Mouse (Mus musculus): ENCODE measurements around the gene Dhx9.
A peak's percentile ranks its signal among the peaks of the same experiment; 100 is the strongest.
"Not testable (repeated sequence)": the region's sequence is repeated elsewhere in the genome, so short reads cannot be mapped to it uniquely, and the experiment has no call there.

The Dhx9 gene

GRCm38 (mm10) chr1:153487500-153487879 is at the start of gene Dhx9:
TSS of gene Dhx9 (minus strand) at chr1:153487660.
- DNase-seq = peak; percentile 99

DNA sequence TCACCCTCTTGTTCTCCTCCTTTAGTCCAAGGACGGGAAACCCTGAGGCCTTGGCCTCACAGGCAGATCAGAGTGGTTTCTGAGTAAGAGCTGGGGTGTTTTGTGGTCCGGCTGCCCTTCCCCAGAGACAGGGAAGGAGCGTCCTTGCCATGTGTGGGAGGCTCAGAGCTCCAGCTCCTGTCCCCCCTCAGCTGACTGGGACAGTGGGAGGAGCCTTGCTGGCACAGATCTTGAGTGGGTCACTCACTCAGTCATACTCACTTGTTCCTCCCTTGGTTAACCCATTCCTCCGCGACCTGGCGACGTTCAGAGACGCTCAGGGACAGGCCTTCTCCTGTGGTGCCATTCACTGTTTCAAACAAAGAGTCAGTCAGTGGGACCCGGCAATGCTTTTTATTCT is 48.2 kb upstream of the Dhx9 start:
- no peak for DNase-seq

GRCm38 (mm10) chr1:153532896-153533295 is 45.4 kb upstream of the Dhx9 start:
- DNase-seq = not testable (repeated sequence)

DNA sequence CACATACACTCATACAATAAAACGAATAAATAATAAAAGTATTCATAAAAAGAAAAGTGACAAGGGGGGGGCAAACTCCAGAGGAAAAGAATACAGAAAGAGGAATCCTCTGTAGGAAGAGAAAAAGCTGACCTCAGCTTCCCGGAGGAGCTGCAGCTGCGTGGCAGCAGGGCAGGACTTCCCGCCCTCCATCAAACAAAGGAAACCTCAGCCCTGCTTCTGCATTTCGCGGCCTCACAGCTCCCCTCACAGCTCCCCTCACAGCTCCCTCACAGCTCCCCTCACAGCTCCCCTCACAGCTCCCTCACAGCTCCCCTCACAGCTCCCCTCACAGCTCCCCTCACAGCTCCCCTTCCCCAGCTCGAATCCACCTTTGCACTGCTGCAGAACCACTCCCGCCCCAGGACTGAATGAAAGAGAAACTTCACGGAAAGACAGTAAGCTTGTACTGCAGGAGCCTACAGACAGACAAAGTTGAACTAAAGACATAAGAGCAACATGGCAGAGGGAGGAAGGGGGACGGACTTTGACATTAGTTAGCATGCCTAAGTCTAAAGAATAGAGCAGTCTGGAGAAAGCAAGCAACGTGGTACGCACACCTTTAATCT is 44.9 kb upstream of the Dhx9 start:
- peak; percentile 25 for DNase-seq

GRCm38 (mm10) chr1:153531677-153532233 is 44.3 kb upstream of the Dhx9 start:
- no peak for DNase-seq

- DNase-seq = no peak
Measured at GRCm38 (mm10) chr1:153522116-153522515, 34.7 kb upstream of the Dhx9 start.

DNA sequence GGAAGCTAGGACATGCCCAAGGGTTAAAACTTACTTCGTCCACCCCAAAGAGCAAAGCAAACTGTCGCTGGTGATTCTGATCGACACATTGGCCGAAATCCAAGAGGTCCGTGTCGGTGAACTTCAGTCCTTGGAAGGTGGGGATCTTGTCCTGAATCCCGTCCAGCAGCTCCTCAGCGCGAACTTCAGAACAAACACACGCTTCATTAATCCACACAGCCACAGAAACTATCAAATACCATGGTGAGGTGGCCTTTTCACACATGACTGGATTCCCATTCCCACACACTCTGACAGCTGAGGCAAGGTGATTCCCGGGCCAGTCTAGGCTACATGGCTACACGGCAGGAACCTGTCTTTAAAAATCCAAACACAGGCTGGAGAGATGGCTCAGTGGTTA is 27.9 kb upstream of the Dhx9 start:
- no peak for DNase-seq

DNA sequence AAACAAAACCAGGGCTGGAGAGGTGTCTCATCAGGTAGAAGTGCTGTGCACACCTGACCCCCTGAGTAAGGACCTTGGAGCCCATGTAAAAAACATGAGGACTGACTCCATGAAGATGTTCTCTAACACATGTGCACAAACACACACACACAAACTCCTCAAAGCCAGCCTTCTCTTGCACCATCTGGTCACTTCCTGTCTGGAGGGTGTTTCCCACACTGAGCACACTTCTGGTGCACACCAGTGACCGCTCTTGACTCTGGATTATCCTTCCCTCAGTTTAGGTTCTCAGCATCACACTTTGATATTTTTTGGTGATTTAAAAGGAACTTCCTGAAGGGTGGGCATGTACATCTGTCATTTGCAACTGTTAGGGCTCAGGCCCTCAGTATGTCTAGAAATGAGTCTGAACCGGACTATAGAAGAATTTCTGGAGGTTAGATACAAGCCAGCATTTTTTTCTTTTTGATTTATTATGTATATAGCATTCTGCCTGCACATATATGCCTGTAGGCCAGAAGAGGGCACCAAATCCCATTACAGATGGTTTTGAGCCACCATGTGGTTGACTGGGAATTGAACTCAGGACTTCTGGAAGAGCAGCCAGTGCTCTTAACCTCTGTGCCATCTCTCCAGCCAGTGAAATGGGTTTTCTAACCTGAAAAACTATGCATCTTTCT is 23.0 kb upstream of the Dhx9 start:
- no peak for DNase-seq

GRCm38 (mm10) chr1:153509569-153509968 is 22.1 kb upstream of the Dhx9 start:
- DNase-seq = not testable (repeated sequence)

DNA sequence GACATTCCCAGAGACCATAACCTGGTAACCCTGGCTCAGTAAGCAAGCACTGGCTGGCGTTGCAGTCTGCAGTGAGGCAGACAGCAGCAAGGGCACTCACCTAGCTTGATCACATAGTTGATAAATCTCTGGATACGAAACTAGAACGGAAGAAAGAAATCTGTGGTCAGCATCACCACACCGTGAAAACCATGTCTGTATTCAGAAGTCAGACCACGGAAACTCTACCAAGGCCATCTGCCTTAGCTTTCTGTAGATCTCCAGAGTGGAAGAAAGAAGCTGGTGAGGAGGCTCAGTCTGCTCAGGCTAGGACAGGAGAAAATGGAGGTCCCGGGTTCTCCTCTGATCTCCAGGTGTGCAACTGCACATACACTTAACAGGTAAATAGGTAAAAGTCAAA is 21.6 kb upstream of the Dhx9 start:
- no peak for DNase-seq

DNA sequence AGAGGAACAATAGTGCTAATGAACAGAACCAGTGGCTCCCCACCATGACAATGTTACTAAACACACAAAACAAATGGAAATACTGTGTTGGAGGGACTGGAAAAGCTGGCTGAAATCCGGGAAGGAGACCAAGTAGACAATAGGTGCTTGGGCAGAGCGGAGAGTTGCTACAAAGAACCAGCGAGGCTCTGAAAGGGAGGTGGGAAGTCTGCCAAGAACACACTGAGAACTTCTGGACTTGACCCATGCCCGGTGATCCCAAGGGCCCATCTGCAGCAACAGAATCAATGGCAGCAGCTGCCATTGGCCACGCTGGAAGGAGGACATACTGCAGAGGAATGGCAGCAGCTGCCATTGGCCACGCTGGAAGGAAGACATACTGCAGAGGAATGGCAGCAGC is 18.8 kb upstream of the Dhx9 start:
- DNase-seq = no peak

DNA sequence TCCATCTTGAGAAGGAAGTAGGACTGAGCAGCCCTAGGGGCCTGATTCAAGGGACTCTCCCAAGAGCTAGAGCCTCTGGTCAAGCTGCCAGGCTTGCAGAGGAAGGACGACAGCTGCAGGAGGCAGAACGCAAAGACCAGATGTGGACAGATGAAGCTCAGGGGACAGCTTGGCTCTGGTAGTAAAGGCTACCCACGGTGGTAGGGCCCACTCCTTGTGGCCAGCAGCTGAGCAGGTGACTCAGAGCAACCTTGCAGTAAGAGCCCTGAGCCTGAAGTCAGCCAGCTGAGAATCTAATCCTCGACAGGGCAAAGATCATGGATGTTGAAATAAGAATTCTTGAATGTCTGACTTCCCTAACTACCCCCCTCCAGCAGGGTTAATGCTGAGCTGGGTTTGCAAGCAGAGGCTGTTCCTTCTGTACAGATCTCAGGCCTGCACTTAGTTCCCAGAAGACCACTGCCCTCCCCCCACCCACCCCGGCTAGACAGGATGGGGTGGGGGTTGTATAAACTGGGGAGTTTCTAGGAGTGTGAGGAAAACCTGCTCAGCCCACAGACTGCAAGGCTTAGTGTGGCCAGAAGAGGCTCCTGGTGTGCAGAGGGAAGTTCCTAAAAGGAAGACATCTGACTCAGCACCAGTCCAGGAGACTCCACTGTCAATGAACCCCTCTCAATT is 14.3 kb upstream of the Dhx9 start:
- DNase-seq = no peak

- no peak for DNase-seq
Measured at GRCm38 (mm10) chr1:153500030-153500429, 12.6 kb upstream of the Dhx9 start.

- no peak for DNase-seq
Measured at GRCm38 (mm10) chr1:153496030-153496429, 8.6 kb upstream of the Dhx9 start.

- no peak for DNase-seq
Measured at GRCm38 (mm10) chr1:153493931-153494330, 6.5 kb upstream of the Dhx9 start.

DNA sequence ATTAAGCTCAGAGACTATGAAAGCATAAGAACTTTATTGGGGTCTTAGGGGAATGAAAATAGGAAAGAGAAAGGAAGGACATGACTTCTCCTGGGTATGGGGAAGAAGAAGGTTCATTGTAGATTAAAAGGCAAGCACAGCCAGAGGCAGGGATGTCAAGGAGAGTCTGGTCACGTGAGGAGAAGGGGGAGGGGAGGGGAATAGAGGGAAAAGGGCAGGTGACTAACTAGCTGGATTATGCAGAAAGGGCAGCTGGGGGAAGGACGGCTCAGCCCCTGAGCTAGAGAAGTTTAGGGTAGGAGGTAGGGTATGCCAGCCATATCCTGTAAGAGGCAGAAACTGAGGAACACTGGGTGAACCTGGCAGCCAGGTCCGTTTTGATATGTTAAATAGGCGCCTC is 5.9 kb upstream of the Dhx9 start:
- DNase-seq = no peak

- DNase-seq = no peak
Measured at GRCm38 (mm10) chr1:153491822-153492221, 4.4 kb upstream of the Dhx9 start.

DNA sequence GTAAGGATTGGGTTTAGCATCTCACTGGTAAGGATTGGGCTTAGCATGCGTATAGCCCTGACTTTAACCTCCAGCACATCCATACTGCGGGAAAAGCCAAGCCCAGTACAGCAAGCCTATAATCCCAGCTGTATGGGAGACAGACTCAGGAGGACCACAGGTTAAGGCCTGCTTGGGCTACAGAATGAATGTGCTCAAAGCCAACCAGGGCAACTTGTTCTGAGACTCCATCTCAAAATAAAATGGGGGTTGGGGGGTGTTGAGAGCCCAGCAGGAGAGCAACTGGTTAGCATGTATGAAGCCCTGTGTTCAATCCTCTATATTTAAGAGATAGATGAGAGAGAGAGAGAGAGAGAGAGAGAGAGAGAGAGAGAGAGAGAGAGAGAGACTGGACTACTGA is 3.9 kb upstream of the Dhx9 start:
- no peak for DNase-seq

DNA sequence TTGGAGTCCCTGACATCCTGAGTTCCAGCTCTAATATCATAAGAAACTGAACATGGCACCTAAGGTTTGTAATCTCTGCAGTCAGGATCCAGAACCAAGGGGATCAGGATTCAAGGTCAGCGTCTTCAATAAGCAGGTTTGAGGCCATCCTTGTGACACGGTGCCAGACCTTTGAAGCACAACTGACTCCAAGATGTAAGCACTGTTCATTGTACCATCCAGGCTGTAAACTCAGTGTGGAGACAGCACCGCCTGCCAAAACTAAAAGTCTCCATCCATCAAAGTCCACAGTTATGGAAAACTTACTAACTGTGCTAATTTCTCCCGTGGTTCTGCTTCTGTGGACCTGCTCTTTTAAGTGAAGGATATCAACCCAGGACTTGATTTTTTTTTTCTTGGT is 2.5 kb upstream of the Dhx9 start:
- no peak for DNase-seq

GRCm38 (mm10) chr1:153489540-153489939 is 2.1 kb upstream of the Dhx9 start:
- DNase-seq = no peak

DNA sequence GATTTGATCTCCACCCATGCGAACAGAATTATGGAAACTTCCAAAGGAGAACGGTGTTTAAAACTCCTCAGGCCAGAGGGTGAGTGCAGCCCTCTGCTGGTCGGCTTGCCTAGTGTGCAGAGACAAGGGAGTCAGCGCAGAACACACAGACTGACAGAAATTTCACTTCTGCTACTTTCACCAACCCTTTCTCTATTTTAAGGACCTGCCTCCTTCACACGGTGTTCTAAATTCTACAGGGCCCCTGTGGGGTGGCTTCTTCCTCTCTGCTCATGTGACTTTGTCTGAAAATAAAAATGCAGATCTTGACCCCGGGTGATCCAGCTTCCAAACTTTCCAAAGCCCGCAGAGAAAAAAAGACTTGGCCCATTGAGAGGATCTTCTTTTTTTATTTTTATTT is 1.7 kb upstream of the Dhx9 start:
- peak; percentile 33 for DNase-seq

DNA sequence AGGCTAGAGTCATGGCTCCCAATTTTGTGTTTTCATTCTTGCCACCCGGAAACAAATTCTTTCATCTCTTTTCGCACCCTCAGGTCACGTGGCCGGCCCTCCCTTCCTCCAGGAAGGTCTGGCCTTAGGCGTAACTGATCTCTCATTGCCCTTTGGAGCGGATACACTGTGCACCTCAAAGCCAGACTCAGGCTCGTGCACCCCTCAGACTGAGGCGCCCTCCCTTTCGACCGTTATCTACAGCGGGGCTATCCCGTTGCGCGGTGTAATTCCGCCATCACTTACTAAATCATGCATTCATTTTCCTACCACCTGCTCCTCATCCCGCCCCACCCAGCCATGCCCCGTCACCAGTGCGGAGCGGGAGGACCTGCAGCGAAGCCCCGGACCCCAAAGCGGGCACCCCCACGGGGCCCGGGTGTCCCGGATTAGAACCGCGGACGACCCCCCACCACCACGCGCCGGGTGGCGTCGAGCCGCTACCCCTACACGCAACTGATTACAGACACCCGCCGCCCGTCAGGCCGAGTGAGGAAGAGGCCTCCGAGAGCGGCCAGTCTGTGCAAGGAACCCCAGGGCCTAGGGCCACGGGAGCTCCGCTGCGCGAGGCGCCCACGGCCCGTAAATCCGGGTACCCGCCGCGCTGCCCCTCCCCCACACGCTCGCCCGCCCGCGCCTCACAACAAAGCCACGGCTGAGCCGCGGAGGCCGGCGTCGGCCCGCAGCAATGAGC is 527 bp downstream of the Dhx9 start:
- peak; percentile 48 for DNase-seq

GRCm38 (mm10) chr1:153486120-153486519 is 1.3 kb downstream of the Dhx9 start:
- not testable (repeated sequence) for DNase-seq
